Mouse (Mus musculus): Measurements from ENCODE around the gene Cep57l1. TPM values are rescaled to one million over a fixed set of nuclear protein-coding genes. Genes with fewer than 3 reads are reported as not detected.

Cep57l1 gene
- polyA plus RNA-seq, 1 experiment: 1.3 TPM

DNA sequence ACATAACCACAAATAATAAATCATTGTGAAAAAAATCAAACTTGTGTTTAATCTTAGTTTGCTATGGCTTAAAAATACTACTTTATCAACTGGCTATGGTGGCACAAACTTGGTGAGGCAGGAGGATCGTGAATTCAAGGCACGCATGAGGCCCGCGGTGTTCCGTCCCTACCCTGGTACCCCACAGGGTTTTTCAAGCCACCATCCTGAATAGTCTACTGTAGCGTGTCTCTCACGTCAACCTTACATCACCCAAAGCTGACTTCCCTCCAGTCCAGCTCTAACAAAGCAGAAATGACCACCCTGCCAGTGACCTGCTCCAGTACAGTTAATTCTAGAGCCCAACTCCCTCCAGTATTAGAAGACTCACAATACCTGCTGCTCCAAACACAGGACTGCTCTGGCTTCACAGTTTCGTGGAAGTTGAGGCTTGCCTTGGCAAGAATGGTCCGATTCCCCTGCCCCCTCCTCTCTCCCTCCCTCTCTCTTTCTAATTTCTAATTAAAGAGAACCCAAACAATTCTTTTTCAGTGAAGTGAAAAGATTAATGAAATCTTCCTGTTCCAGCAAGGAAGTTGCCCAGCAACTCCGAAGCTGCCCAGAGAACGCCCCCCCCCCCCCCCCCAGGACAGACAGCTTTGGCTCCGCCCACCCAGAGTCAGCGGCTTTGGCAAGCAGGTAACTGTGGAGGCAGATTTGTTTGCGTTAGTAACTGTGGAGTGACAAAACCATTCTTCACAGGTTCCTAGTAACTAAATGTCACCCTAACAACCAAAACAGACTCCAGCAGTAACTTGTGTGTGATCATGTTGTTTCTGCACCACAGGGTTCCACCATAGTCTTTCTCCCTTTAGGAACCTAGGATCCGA is 93.4 kb downstream of the Cep57l1 start, which contains the start of gene Ccdc162:
Ccdc162 (minus strand) TSS at position 606 of the 869 bp plus-strand sequence.
- Histone ChIP-seq H3K4me3 (replicated peaks) (no peak within 1 kb of the TSS), H3K36me3 (replicated peaks; ENCODE audit: low read length) (peaks cover 20% of the 10 kb centered on the region), H3K9me3 (no peaks in the 10 kb centered on the region), H3K4me1 (no peaks in the 10 kb centered on the region), H3K27me3 (replicated peaks) (no peaks in the 10 kb centered on the region)
- TF ChIP-seq FLI1 (IDR thresholded peaks at IDR 0.05; ENCODE audit: low read length) (no peak), GATA1 (IDR thresholded peaks at IDR 0.05; ENCODE audit: borderline replicate concordance, low read length) (no peak)

DNA sequence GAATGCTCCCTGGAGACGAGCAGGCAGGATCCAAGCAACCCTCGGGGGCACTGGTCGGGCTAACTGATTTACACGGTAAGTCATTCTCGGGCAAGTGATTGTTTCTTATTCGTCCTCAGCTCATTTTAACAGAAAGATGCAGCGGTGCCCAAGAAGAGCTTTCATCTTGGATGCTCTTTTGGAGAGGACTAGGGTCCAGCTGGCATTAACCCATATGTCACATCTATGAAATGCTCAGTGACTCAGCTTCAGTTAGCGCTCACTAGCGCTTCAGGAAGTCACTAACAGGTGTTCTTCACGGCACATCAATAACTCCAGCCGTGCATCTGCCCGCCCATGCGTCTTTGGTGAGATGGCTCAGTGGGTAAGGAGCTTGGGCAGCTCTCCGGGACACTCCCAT is 94.1 kb downstream of the Cep57l1 start:
- TF ChIP-seq GATA1 (IDR thresholded peaks at IDR 0.05; ENCODE audit: borderline replicate concordance, low read length) (no peak), FLI1 (IDR thresholded peaks at IDR 0.05; ENCODE audit: low read length) (no peak)

DNA sequence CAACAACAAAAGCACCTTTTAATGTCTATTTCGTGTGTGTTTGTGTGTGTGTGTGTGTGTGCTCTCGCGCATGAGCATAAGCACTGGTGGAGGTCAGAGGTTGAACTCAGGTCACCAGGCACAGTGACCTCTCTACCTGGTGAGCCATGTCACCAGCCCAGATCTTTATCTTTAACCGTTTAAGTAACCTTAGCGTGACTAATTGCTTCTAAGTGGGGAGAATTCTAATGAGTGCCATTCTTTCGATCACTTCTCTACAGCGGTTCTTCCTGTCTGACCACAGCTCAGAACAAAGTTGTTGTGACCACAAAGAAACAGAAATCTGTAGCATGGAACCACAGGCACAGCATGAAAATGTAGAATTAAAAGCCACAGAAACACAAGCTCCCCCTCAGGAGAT is 98.2 kb downstream of the Cep57l1 start:
- H3K27me3 ChIP-seq (replicated peaks): peaks cover 4% of the 10 kb centered on the region
- peaks cover 4% of the 10 kb centered on the region for H3K36me3 ChIP-seq (replicated peaks; ENCODE audit: low read length)
- no peaks in the 10 kb centered on the region for H3K4me1 ChIP-seq
- H3K4me3 ChIP-seq (replicated peaks): no peak overlapping the region
- no peak for TF ChIP-seq FLI1 (IDR thresholded peaks at IDR 0.05; ENCODE audit: low read length)
- no peak for TF ChIP-seq GATA1 (IDR thresholded peaks at IDR 0.05; ENCODE audit: borderline replicate concordance, low read length)
- H3K9me3 ChIP-seq: no peaks in the 10 kb centered on the region

More for the DNA sequence above, 94.1 kb downstream of the Cep57l1 start:
- Histone ChIP-seq H3K36me3 (replicated peaks; ENCODE audit: low read length) (peaks cover 14% of the 10 kb centered on the region), H3K27me3 (replicated peaks) (no peaks in the 10 kb centered on the region), H3K9me3 (no peaks in the 10 kb centered on the region), H3K4me1 (no peaks in the 10 kb centered on the region), H3K4me3 (replicated peaks) (no peak overlapping the region)

DNA sequence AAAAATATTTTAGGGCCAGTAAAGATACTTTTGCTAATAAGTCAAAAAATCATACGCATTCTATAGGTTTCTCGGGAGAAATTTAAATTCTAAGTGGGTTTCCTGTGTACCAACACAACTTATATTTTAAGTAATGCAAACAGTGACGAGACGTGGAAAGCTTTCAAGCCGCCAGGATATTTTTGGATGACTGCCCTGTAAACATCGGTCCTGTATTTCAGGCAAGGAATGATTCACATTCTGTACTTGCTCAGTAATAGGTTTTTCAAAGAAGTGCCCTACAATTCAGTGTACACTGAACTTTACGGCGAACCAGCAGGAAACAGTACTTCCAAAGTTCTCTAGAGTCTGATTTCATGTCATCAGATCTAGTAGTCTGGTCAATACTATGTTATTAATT is 98.9 kb downstream of the Cep57l1 start:
- H3K9me3 ChIP-seq: no peaks in the 10 kb centered on the region
- no peaks in the 10 kb centered on the region for H3K4me1 ChIP-seq
- no peak overlapping the region for H3K4me3 ChIP-seq (replicated peaks)
- peaks cover 4% of the 10 kb centered on the region for H3K36me3 ChIP-seq (replicated peaks; ENCODE audit: low read length)
- no peak for TF ChIP-seq FLI1 (IDR thresholded peaks at IDR 0.05; ENCODE audit: low read length)
- H3K27me3 ChIP-seq (replicated peaks): peaks cover 4% of the 10 kb centered on the region

DNA sequence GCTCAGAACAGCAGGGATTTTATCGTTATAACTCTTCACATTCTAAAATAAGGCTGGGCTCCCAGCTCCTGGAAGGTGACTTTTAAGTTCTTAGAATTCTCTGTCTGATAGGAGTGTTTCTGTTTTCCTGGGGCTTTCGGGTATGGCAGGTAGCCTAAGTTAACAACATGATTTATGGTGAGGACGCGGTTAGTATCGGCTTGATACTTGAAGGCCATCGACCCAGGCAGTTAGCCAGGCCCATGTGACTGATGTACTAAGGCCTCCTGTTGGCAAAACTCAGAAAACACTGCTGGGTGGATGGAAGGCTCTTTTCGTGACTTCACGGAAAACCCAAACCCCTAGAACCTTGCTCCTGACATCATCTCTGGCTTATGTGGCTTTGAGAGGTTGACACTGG is 100.3 kb downstream of the Cep57l1 start:
- peaks cover 4% of the 10 kb centered on the region for H3K27me3 ChIP-seq (replicated peaks)
- H3K9me3 ChIP-seq: no peaks in the 10 kb centered on the region
- H3K4me3 ChIP-seq (replicated peaks): no peak overlapping the region
- H3K4me1 ChIP-seq: no peaks in the 10 kb centered on the region
- no peaks in the 10 kb centered on the region for H3K36me3 ChIP-seq (replicated peaks; ENCODE audit: low read length)
- TF ChIP-seq GATA1 (IDR thresholded peaks at IDR 0.05; ENCODE audit: borderline replicate concordance, low read length): no peak
- TF ChIP-seq FLI1 (IDR thresholded peaks at IDR 0.05; ENCODE audit: low read length): no peak

DNA sequence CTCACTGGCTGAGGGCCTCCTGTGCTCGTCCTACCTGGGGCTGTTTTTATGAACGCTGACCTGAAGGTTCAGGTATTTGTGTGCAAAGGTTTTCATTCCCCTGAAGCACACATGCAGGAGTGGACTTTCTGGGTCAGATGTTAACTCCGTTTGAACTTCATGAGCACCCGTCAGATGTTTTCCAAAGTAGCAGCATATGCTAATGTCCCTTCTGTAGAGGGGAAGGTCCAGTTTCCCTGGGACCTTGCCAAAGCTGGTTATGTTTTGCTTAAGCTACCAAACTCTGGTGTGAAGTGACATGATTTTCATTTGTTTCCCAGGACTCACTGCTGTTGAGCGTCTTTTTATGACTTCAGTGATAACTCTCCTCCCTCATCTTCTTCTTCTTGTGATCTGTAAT is 110.0 kb downstream of the Cep57l1 start:
- no peaks in the 10 kb centered on the region for H3K36me3 ChIP-seq (replicated peaks; ENCODE audit: low read length)

DNA sequence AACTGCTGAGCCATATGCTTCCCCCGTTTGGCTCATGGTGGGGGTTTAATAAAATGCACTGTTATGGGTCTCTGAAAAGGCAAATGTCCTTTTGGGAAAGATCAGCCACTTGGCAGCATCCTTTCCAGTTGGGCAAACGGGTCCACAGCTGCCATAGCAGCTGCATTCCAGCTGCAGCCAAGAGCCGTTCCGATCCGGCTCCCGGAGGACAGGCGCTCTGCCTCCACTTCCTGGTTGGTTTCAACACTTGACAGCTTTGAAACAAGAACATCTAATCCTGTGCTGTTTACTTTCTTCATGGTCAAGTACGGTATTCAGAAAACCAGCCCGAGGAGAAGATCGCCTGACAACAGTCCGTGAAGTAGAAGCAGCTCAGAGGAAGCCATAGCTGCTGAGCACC is 112.6 kb downstream of the Cep57l1 start:
- no peak overlapping the region for H3K4me3 ChIP-seq (replicated peaks)
- TF ChIP-seq FLI1 (IDR thresholded peaks at IDR 0.05; ENCODE audit: low read length): no peak
- no peak for TF ChIP-seq GATA1 (IDR thresholded peaks at IDR 0.05; ENCODE audit: borderline replicate concordance, low read length)
- peaks cover 2% of the 10 kb centered on the region for H3K4me1 ChIP-seq
- H3K9me3 ChIP-seq: peaks cover 3% of the 10 kb centered on the region; the same call in 1 of the 2 replicates
- peaks cover 14% of the 10 kb centered on the region for H3K27me3 ChIP-seq (replicated peaks)
- no peaks in the 10 kb centered on the region for H3K36me3 ChIP-seq (replicated peaks; ENCODE audit: low read length)

More for the DNA sequence above, 110.0 kb downstream of the Cep57l1 start:
- Histone ChIP-seq H3K27me3 (replicated peaks) (peaks cover 5% of the 10 kb centered on the region), H3K4me1 (no peaks in the 10 kb centered on the region), H3K4me3 (replicated peaks) (no peak overlapping the region), H3K9me3 (peaks cover 3% of the 10 kb centered on the region; the same call in 1 of the 2 replicates)
- TF ChIP-seq FLI1 (IDR thresholded peaks at IDR 0.05; ENCODE audit: low read length) (no peak), GATA1 (IDR thresholded peaks at IDR 0.05; ENCODE audit: borderline replicate concordance, low read length) (no peak)

DNA sequence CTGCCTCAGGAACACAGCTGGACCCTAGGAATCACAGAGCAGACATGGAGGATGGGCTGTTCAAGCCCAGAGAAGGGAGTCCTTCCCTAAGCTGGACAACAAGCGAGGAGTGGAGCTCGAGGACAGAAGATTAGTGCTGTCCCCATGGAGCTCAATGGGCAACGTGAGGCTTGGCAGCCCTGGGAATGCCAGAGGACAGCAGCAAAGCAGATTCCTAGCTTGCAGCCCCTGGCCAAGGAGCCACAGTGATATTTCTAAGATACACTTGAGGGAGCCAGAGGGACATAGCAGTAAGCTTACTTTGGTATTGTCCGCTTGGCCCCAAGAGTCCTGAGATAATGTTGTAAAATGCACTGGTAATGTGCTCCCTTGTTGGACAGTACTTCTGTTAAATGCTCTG is 118.7 kb downstream of the Cep57l1 start:
- Histone ChIP-seq H3K27me3 (replicated peaks) (peaks cover 20% of the 10 kb centered on the region), H3K4me3 (replicated peaks) (no peak overlapping the region), H3K4me1 (peaks cover 24% of the 10 kb centered on the region), H3K9me3 (peaks cover 6% of the 10 kb centered on the region; the same call in 1 of the 2 replicates), H3K36me3 (replicated peaks; ENCODE audit: low read length) (no peaks in the 10 kb centered on the region)
- TF ChIP-seq FLI1 (IDR thresholded peaks at IDR 0.05; ENCODE audit: low read length) (no peak), GATA1 (IDR thresholded peaks at IDR 0.05; ENCODE audit: borderline replicate concordance, low read length) (no peak)

DNA sequence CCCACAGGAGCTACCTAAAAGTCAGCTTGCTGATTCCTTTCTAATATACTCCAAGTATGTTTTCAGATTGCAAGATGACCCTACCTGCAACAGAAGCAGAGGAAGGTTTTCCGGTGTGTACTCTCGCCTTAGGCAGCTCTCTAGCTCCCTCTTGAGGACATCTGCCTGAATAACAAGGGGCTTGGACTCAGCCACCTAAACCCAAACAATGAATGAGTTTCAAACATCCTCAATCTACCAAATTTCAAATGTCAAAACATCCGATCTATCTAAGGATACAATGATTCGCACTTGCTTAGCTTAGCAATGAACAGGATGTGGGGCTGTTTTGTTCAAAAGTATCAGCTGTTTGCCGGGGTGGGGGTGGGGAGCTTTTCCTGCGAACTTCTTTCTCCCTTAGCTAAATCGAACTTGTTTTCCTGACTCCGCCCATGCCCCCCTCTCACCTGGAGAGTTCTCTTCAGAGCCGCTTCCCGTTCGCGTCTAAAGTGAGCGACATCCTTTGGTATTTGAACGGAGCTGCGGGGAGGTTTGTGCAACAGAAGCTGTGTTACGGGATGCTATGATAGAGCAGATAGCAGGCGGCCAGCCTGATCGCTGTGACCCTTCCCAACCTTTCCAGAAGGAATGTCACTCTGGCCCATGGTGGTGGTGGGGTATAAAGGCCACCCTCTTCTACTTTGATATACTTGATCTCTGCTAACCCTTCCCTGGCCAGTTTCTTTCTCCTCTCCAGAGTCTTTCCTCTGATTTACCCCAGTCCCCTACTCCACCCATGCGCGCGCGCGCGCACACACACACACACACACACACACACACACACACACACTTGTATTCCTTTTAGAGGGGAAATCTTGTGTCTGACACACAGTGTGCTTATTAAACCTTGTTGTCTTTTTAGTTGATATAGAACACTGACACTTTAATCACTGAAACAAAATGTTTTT is 119.5 kb downstream of the Cep57l1 start:
- Histone ChIP-seq H3K4me1 (peaks cover 24% of the 10 kb centered on the region), H3K27me3 (replicated peaks) (peaks cover 19% of the 10 kb centered on the region), H3K9me3 (peaks cover 6% of the 10 kb centered on the region; the same call in 1 of the 2 replicates), H3K4me3 (replicated peaks) (peak overlapping the region; percentile 86), H3K36me3 (replicated peaks; ENCODE audit: low read length) (no peaks in the 10 kb centered on the region)
- TF ChIP-seq GATA1 (IDR thresholded peaks at IDR 0.05; ENCODE audit: borderline replicate concordance, low read length) (no peak), FLI1 (IDR thresholded peaks at IDR 0.05; ENCODE audit: low read length) (no peak)

Measured in megakaryocyte, embryonic 14.5 days (primary cell).